Mouse (Mus musculus): ENCODE data around the gene Fam110c. TPM values are rescaled to one million over a fixed set of nuclear protein-coding genes. Genes with fewer than 3 reads are reported as not detected.

Fam110c gene
- polyA plus RNA-seq, 1 experiment from 2014 or later, result 1.7 TPM

Other genes with a start within 250 kb of the Fam110c start
- not detected in 3 replicates for gene Alkal2, start 189.5 kb upstream of the Fam110c start, polyA plus RNA-seq (2018)
- 24.4 to 46.0 TPM (median 32.9 TPM) in 3 replicates for gene Acp1, start 162.3 kb upstream of the Fam110c start, polyA plus RNA-seq (2018)
- 0.63 to 0.89 TPM (median 0.89 TPM) in 3 replicates for gene Sh3yl1, start 162.2 kb upstream of the Fam110c start, polyA plus RNA-seq (2018)
- not detected in 3 replicates for gene Gm6993, start 166.9 kb downstream of the Fam110c start, polyA plus RNA-seq (2018)
- gene Lamb1, start 191.4 kb downstream of the Fam110c start, polyA plus RNA-seq (2018), result 0.01 to 0.11 TPM in 2 of 3 replicates, not detected in the other